Mouse (Mus musculus) lung, postnatal 0 days (tissue): Measurements from ENCODE around the gene Uckl1.

Experiments used
- CTCF ChIP-seq: IDR thresholded peaks from 2 replicates; pipeline ENCODE4 v1.5.1; 2016; ENCODE audit warnings: antibody characterized with exemption, mild to moderate bottlenecking
- EP300 ChIP-seq: IDR thresholded peaks from 2 replicates; pipeline ENCODE4 v1.6.1; 2016; ENCODE audit warnings: antibody characterized with exemption, mild to moderate bottlenecking, control low read depth

- no peak for TF ChIP-seq CTCF
- TF ChIP-seq EP300 = no peak
These were observed 11.7 kb upstream of the Uckl1 start for GRCm38 (mm10) chr2:181596221-181596960.
